Mouse (Mus musculus) neural tube, embryonic 15.5 days (tissue): ENCODE results near the gene Wdfy3. TPM values are rescaled to one million over a fixed set of nuclear protein-coding genes. Genes with fewer than 3 reads are reported as not detected.

ENCODE experiments used
- ATAC-seq: fragments of 200-750 bp; cut with Nextera tagmentation; 2 replicates; pipeline ENCODE4 v1.8.0; 2017; ENCODE audit warnings: mild to moderate bottlenecking, moderate TSS enrichment, moderate library complexity; ENCODE audit not compliant: low FRiP score
- H3K27ac ChIP-seq: fragments of 300-500 bp; sonication (generic); replicated peaks from 2 replicates; pipeline ENCODE4 v1.5.1; 2015; ENCODE audit warnings: mild to moderate bottlenecking, inconsistent platforms
- H3K27me3 ChIP-seq: fragments of 300-500 bp; sonication (generic); replicated peaks from 2 replicates; pipeline ENCODE4 v1.6.1; 2015; ENCODE audit warnings: inconsistent platforms
- H3K36me3 ChIP-seq: fragments of 300-500 bp; sonication (generic); 2 replicates; pipeline ENCODE4 v1.6.1; 2015; ENCODE audit warnings: inconsistent platforms
- H3K4me1 ChIP-seq: fragments of 300-500 bp; sonication (generic); 2 replicates; pipeline ENCODE4 v1.6.1; 2015; ENCODE audit warnings: inconsistent platforms
- H3K4me2 ChIP-seq: fragments of 300-500 bp; sonication (generic); 2 replicates; pipeline ENCODE4 v1.6.1; 2015; ENCODE audit warnings: inconsistent platforms, mild to moderate bottlenecking, moderate library complexity
- H3K4me3 ChIP-seq: fragments of 300-500 bp; sonication (generic); replicated peaks from 2 replicates; pipeline ENCODE4 v1.5.1; 2015; ENCODE audit warnings: mild to moderate bottlenecking, inconsistent platforms
- H3K9ac ChIP-seq: fragments of 300-500 bp; sonication (generic); replicated peaks from 2 replicates; pipeline ENCODE4 v1.6.1; 2015; ENCODE audit warnings: mild to moderate bottlenecking, inconsistent platforms
- H3K9me3 ChIP-seq: fragments of 300-500 bp; sonication (generic); replicated peaks from 2 replicates; pipeline ENCODE4 v1.6.1; 2016; ENCODE audit warnings: inconsistent platforms
- WGBS: fragments of 180-500 bp; shearing (Covaris S2); methylation state at CpG from one replicate; pipeline ENCODE4 v1.1.7; 2015; ENCODE audit warnings: mixed read lengths; 5-methylcytosine and 5-hydroxymethylcytosine counted together
- polyA plus RNA-seq: library from polyadenylated mRNA; unstranded; fragments of >200 nt; fragmentation: Nextera tagmentation; extraction: Ambion mirVana; gene quantifications from 2 replicates; pipeline ENCODE4 v1.2.1, GENCODE M21; 2015

Gene Wdfy3
- polyA plus RNA-seq, 1 experiment from 2014 or later: 22.9 TPM

DNA sequence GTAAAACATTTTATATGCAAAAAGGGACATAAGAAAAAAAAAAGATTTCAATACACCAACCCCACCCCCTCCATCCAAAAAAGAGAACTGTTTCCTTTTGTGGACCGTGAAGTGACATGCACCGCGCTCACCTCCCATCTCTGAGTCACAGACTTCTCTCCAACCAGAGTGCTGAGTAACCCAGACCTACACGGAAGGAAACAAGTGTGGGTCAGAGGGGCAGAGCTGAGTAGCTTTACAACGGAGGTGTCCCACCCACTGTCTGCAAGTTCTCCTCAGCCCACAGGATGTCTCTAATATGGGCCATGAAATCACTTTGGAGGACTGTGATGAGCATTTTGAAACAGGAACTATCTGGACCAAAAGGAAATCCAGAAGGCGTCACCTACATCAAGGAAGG lies 205.8 kb downstream of the Wdfy3 start:
- WGBS: 92% methylated on average over 6 of the region's 6 CpGs
- no peak for ATAC-seq
- H3K4me3 ChIP-seq: no peak overlapping the region
- H3K9ac ChIP-seq: no peak overlapping the region
- no peaks in the 10 kb centered on the region for H3K27me3 ChIP-seq
- H3K27ac ChIP-seq: no peak overlapping the region
- H3K4me1 ChIP-seq: no peaks in the 10 kb centered on the region
- no peak overlapping the region for H3K4me2 ChIP-seq
- H3K9me3 ChIP-seq: no peaks in the 10 kb centered on the region
- peaks cover 82% of the 10 kb centered on the region for H3K36me3 ChIP-seq

- 88% methylated on average over 8 of the region's 8 CpGs for WGBS
- Histone ChIP-seq H3K4me1 (no peaks in the 10 kb centered on the region), H3K36me3 (peaks cover 82% of the 10 kb centered on the region), H3K4me3 (no peak overlapping the region), H3K4me2 (no peak overlapping the region), H3K27me3 (no peaks in the 10 kb centered on the region), H3K9ac (no peak overlapping the region), H3K9me3 (no peaks in the 10 kb centered on the region), H3K27ac (no peak overlapping the region)
- no peak for ATAC-seq
These were observed 207.1 kb downstream of the Wdfy3 start for GRCm38 (mm10) chr5:101862651-101863050.

GRCm38 (mm10) chr5:101861786-101862571 lies 207.7 kb downstream of the Wdfy3 start:
- 92% methylated on average over 18 of the region's 18 CpGs for WGBS
- ATAC-seq: no peak

DNA sequence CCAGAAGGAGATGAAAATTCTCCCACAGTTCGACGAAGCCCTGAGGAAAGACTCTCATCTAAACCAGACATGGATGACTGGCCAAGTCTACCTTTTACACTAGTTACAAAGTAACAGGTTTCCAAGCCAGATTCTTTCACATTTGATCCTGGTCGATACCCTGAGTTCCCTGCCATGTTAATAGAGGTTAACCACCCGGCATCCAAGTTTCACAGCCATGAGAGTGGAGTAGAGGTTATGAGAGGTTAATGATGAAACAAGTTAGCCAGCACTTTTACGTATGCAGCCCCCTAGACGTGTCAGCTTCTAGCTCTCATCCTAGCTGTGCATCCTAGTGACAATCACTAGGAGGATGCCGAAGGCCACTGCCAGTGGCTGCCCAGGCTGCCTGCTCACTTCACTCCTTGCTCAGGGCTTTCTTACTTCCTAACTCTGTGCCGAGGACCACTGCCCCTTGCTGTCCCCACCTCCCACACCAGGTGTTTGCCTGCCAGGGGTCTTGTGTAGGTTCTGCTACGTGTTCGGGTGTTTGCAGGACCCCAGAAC lies 210.8 kb downstream of the Wdfy3 start:
- H3K9me3 ChIP-seq: no peaks in the 10 kb centered on the region
- no peak overlapping the region for H3K4me3 ChIP-seq
- H3K27me3 ChIP-seq: no peaks in the 10 kb centered on the region
- no peak overlapping the region; the same call in 1 of the 2 replicates for H3K27ac ChIP-seq
- peaks cover 86% of the 10 kb centered on the region for H3K36me3 ChIP-seq
- no peak overlapping the region for H3K4me2 ChIP-seq
- H3K4me1 ChIP-seq: no peaks in the 10 kb centered on the region
- no peak for ATAC-seq
- WGBS: 89% methylated on average over 10 of the region's 10 CpGs
- no peak overlapping the region for H3K9ac ChIP-seq

More at GRCm38 (mm10) chr5:101861786-101862571, 207.7 kb downstream of the Wdfy3 start:
- no peak overlapping the region for H3K9ac ChIP-seq
- H3K4me1 ChIP-seq: no peaks in the 10 kb centered on the region
- H3K27me3 ChIP-seq: no peaks in the 10 kb centered on the region
- no peak overlapping the region for H3K4me3 ChIP-seq
- H3K4me2 ChIP-seq: no peak overlapping the region
- peaks cover 83% of the 10 kb centered on the region for H3K36me3 ChIP-seq
- H3K9me3 ChIP-seq: no peaks in the 10 kb centered on the region
- H3K27ac ChIP-seq: no peak overlapping the region

DNA sequence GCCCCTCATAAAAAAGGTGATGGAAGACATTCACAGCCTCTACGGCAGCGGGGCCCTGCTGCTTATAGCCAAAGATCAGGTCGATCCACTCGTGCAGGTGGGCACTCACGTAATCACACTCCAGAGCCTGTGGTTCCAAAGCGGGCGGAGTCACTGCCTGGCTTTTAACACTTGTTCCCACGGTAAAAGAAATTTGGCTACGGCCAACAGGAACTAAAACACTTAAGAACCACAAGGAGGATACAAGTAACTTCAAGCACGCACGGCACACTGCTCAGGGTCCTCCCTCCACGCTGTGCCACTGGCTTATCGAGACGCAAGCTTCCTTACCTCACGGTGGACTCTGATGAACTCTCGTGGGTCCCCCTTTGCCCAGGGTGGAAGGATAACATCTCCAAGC lies 214.2 kb downstream of the Wdfy3 start:
- Histone ChIP-seq H3K4me2 (no peak overlapping the region), H3K27ac (no peak overlapping the region), H3K9ac (no peak overlapping the region), H3K36me3 (peaks cover 87% of the 10 kb centered on the region), H3K4me3 (no peak overlapping the region), H3K9me3 (no peaks in the 10 kb centered on the region), H3K4me1 (no peaks in the 10 kb centered on the region), H3K27me3 (no peaks in the 10 kb centered on the region)
- WGBS: 96% methylated on average over 16 of the region's 16 CpGs
- no peak for ATAC-seq

- no peak for ATAC-seq
- H3K27ac ChIP-seq: no peak overlapping the region
- H3K27me3 ChIP-seq: no peaks in the 10 kb centered on the region
- H3K4me3 ChIP-seq: no peak overlapping the region
- no peaks in the 10 kb centered on the region for H3K4me1 ChIP-seq
- no peaks in the 10 kb centered on the region for H3K9me3 ChIP-seq
- peaks cover 90% of the 10 kb centered on the region for H3K36me3 ChIP-seq
- no peak overlapping the region for H3K9ac ChIP-seq
- 91% methylated on average over 7 of the region's 7 CpGs for WGBS
- H3K4me2 ChIP-seq: no peak overlapping the region
These were observed 215.1 kb downstream of the Wdfy3 start for GRCm38 (mm10) chr5:101854667-101855066.

DNA sequence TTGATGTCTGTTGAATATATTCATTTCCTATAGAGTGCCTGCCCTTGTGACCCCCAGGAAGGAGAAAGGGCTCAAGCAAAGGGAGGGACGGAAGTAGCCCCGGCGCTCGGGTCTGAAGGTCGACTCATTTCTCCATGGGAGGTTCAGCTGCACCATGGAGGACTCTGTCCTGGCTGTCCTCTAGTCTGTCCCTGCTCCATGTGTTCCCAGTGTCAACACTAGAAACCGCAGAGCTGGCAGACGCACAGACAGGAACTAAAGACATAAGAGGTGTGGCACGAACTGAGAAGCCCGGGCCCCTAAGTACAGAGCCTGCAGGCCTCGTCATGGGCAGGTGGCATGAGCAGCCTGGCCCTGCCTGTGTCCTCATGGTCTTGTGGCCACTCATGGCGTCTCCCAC lies 215.6 kb downstream of the Wdfy3 start:
- H3K27me3 ChIP-seq: no peaks in the 10 kb centered on the region
- no peaks in the 10 kb centered on the region for H3K9me3 ChIP-seq
- H3K27ac ChIP-seq: no peak overlapping the region
- no peak overlapping the region for H3K4me3 ChIP-seq
- 94% methylated on average over 11 of the region's 11 CpGs for WGBS
- H3K4me1 ChIP-seq: no peaks in the 10 kb centered on the region
- H3K4me2 ChIP-seq: no peak overlapping the region
- ATAC-seq: no peak
- no peak overlapping the region for H3K9ac ChIP-seq
- H3K36me3 ChIP-seq: peaks cover 90% of the 10 kb centered on the region

- Histone ChIP-seq H3K4me2 (no peak overlapping the region), H3K4me3 (no peak overlapping the region), H3K4me1 (no peaks in the 10 kb centered on the region), H3K27ac (no peak overlapping the region), H3K9me3 (no peaks in the 10 kb centered on the region), H3K27me3 (no peaks in the 10 kb centered on the region), H3K36me3 (peaks cover 91% of the 10 kb centered on the region), H3K9ac (no peak overlapping the region)
- WGBS: 97% methylated on average over 21 of the region's 21 CpGs
- no peak for ATAC-seq
These were observed 217.5 kb downstream of the Wdfy3 start for GRCm38 (mm10) chr5:101852116-101852680.

DNA sequence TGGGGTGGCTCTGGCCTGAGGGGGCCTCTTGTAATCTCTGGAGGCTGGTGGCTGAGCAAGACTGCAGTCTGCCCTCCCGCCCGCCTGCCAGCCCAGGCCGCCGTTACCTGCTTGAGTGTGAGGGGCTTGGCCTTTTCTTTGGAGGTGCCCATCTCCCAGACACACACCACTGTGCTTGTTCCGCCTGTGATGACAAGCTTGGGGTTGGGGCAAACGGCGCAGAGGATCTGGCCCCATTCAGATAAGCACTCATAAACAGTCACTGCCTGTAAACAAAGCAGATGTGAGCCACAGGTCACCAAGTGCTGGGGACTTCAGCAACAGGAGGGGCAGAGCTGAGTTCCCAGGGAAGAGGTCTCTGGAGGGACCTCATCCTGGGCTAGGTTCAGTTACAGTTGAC lies 218.6 kb downstream of the Wdfy3 start:
- 91% methylated on average over 7 of the region's 7 CpGs for WGBS
- no peak for ATAC-seq
- no peak overlapping the region for H3K4me2 ChIP-seq
- H3K27ac ChIP-seq: no peak overlapping the region
- H3K4me1 ChIP-seq: no peaks in the 10 kb centered on the region
- no peaks in the 10 kb centered on the region for H3K27me3 ChIP-seq
- peaks cover 97% of the 10 kb centered on the region for H3K36me3 ChIP-seq
- H3K4me3 ChIP-seq: no peak overlapping the region
- H3K9ac ChIP-seq: no peak overlapping the region
- no peaks in the 10 kb centered on the region for H3K9me3 ChIP-seq

DNA sequence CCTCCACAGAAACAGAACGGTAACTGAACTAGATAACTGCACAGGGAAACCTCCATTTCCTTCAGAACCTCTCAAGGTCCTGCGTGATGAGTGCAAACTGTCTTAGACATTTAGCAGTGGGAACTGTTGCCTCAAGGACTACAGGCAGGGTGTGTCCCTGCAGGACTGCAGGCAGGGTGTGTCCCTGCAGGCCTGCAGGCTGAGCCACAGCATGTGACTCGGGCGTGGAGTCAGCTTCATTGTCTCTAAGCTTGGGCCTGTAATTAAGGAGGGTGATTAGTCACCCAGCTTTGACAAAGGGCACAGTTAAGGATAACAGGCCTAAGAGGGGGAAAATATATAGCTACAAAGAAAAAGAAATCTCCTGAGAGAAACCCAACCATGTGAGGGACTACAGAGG lies 222.0 kb downstream of the Wdfy3 start:
- Histone ChIP-seq H3K27me3 (no peaks in the 10 kb centered on the region), H3K4me1 (no peaks in the 10 kb centered on the region), H3K9ac (no peak overlapping the region), H3K9me3 (no peaks in the 10 kb centered on the region), H3K4me3 (no peak overlapping the region), H3K27ac (no peak overlapping the region), H3K36me3 (peaks cover 97% of the 10 kb centered on the region), H3K4me2 (no peak overlapping the region)
- 52% methylated on average over 4 of the region's 4 CpGs for WGBS
- ATAC-seq: no peak

DNA sequence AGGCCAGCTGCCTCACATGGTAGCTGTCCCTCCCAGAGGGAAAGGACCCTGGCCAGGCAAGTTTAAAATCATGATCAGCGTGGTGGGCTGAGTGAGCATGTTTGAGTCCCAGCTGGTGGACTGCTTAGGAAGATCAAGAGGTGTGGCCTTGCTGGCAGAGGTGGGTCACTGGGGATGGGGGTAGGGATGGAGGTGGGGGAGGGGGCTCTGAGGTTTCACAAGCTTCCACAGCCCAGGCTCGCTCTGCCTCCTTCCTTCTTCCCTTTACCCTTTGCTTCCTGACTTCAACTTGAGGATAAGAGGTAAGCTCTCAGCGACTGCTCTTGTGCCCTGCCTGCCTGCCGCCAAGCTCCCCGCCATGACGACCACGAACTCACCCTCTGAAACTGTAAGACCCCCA lies 222.4 kb downstream of the Wdfy3 start:
- ATAC-seq: no peak
- 87% methylated on average over 7 of the region's 7 CpGs for WGBS
- Histone ChIP-seq H3K9me3 (no peaks in the 10 kb centered on the region), H3K9ac (no peak overlapping the region), H3K27ac (no peak overlapping the region), H3K4me2 (no peak overlapping the region), H3K36me3 (peaks cover 97% of the 10 kb centered on the region), H3K27me3 (no peaks in the 10 kb centered on the region), H3K4me1 (no peaks in the 10 kb centered on the region), H3K4me3 (no peak overlapping the region)

DNA sequence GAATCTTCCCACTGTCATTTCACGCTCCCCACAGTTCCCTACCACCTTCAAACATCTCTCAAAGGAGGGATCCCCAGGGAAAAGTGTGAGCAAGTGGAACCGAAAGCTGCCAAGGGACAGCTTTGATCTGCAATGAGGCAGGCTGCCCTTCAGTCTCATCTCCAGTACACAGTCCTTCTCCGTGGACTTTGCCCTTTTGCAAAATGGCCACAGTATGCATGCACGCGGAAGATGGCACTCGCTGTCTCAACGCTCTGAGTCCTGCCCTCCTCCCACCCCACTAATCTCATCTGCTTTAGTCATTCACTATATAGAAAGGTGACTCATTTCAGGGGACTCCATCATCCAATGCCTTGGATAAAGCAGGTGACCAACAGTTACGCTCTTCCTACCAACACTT lies 223.8 kb downstream of the Wdfy3 start:
- no peaks in the 10 kb centered on the region for H3K4me1 ChIP-seq
- no peaks in the 10 kb centered on the region for H3K27me3 ChIP-seq
- no peaks in the 10 kb centered on the region for H3K9me3 ChIP-seq

More for the DNA sequence above, 223.8 kb downstream of the Wdfy3 start:
- peaks cover 97% of the 10 kb centered on the region for H3K36me3 ChIP-seq
- ATAC-seq: no peak
- no peak overlapping the region for H3K27ac ChIP-seq
- WGBS: 90% methylated on average over 8 of the region's 8 CpGs
- no peak overlapping the region for H3K4me3 ChIP-seq
- H3K4me2 ChIP-seq: no peak overlapping the region
- no peak overlapping the region for H3K9ac ChIP-seq
